Mouse (Mus musculus): ENCODE results near the gene Adgrl3.

GRCm38 (mm10) chr5:81127639-81128038 is 107.7 kb downstream of the Adgrl3 start:
- TF ChIP-seq CTCF (IDR thresholded peaks at IDR 0.05; ENCODE audit: control insufficient read depth, insufficient read depth, insufficient read length) (no peak), CEBPB (IDR thresholded peaks at IDR 0.05; ENCODE audit: low read depth) (no peak), USF1 (IDR thresholded peaks at IDR 0.05; ENCODE audit: low read depth) (no peak), MAX (IDR thresholded peaks at IDR 0.05) (no peak), MYOD1 (IDR thresholded peaks at IDR 0.05; ENCODE audit: control insufficient read depth, insufficient read length, low read depth) (no peak), MYOG (IDR thresholded peaks at IDR 0.05; ENCODE audit: control insufficient read depth, extremely low read depth, insufficient read length) (no peak)
